Mouse (Mus musculus) spleen, postnatal 14 days (tissue): Measurements from ENCODE around the gene Zfp472.
A peak's percentile ranks its signal among the peaks of the same experiment; 100 is the strongest.

Source experiments
- DNase-seq, 2 experiments: peaks; one replicate each; pipeline ENCODE4 v3.0.0; 2021 to 2022; ENCODE audit warnings: low spot score in 2 of 2

The Zfp472 gene

DNA sequence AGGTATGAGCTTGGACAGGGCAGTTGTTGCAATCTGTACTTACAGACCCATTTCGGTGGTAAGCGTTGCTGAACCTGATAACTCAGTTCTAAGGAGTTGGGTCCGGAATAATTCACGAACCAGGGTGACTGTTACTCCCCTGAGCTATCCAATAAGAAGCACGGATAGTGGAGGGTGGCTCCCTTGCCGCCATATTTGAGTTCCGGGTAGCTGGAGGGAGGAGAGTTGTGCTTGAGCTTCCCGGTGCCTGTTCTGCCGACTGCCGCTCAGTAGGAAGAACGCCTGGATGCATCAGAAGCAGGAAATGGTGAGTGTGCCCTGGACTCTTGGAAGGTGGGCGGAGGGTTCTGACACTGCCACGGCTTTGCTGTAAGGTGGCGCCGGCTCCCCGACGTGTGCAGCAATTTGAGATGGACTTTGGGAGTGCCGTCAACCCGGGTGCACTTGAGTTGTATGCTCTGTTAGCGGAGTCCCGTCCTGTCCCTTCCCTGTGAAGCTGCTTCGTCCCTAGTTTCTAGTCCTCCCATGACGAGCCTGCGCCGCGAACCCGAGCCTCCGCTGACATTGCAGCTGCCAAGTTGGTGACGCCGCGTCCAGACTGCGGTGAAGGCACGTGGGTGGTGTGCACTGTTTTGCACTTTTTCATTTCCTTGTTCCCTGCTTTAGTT is at the start of gene Zfp472:
Zfp472 (plus strand) TSS at position 192 of the 668 bp plus-strand sequence.
- DNase-seq: peak; percentile 69 to 83

GRCm38 (mm10) chr17:32916075-32916474 is 49.5 kb upstream of the Zfp472 start:
- no peak for DNase-seq

DNA sequence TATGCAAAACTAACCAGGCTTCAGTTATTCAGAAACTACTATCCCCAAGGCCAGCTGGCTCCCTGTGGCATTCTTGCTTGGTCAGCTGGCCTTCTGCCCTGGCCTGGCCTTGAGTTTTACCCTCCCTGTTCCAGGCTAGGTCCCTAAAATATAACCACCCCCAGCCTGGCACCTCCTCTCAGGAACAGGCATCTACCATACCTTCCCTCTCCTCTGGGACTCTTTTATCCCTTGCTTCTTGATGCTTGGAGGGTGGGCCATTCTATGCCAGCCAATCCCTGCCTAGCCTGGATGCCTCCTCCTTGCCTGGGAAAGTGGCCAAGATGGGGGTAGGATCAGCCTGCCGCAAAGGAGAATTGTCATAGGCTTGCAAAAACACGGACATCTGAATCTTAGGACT is 48.5 kb upstream of the Zfp472 start, which contains the start of gene Cyp4f14:
Cyp4f14 (minus strand) TSS at position 212 of the 400 bp plus-strand sequence.
- DNase-seq: no peak

DNA sequence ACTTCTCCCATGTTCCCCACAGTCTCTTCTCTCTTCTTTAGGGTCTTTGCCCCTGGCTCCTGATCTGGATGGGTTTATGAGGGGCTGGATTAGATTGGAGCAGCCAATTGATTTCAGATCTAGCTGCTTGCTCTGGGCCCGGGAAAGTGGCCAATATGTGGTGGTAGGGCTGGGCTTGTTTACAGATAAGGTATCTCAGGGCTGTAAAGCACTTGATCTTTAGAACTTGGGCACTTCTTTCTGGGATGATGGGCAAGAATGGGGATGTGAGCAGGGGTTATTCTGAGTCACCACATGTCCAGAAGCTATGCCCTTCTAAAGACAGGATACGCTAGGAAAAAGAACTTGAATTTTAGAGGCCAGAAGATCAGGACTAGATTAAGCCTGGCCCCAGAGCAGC is 46.5 kb upstream of the Zfp472 start:
- no peak for DNase-seq

DNA sequence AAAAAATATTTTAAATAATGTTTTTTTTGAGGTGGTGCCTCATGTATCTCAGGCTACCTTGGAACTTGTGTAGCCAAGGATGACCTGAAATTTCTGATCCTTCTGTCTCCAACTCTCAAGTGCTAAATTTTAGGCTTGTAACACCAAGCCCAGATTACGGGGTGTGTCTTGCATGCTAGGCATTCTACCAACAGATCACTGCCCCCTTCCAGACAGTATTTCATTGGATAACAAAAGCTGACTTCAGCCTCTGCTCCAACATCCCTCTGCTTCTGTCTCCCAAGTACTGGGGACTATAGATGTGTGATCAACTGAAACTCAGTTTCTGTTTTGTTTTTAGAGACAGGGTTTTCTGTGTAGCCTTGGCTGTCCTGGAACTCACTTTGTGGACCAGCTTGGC is 41.9 kb upstream of the Zfp472 start:
- no peak for DNase-seq

DNA sequence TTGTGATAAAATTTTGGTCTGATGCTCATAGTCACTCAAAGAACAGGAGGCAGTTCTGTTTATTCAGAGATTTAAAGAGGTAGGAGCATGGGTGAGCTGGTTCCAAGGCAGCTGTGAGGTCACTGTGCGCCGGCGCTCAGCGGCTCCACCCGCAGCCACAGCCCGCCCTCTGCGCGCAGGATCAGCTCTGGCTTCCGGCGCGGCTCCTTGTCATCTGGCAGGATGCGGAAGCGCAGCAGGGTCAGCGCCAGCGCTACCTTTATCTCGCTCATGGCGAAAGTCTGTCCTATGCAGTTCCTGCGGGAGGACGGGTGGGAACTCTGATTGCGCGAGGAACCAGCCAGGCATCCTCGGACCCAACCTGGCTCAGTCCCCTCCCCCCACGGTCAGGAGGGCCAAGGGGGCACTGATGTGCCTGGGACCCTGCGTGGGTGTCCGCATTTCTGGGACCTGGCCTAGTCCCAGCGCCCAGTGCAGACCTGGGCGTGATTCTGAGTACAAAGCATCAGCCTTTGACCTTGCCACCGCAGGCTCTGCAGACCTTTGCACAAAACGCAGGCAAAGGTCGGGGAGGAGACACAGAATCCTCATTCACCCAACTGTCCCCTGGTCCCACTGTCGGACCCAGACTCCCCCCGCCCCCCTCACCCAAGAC is 40.8 kb upstream of the Zfp472 start:
- peak; percentile 25 to 47 for DNase-seq

- no peak for DNase-seq
Measured at GRCm38 (mm10) chr17:32927803-32928202, 37.8 kb upstream of the Zfp472 start.

DNA sequence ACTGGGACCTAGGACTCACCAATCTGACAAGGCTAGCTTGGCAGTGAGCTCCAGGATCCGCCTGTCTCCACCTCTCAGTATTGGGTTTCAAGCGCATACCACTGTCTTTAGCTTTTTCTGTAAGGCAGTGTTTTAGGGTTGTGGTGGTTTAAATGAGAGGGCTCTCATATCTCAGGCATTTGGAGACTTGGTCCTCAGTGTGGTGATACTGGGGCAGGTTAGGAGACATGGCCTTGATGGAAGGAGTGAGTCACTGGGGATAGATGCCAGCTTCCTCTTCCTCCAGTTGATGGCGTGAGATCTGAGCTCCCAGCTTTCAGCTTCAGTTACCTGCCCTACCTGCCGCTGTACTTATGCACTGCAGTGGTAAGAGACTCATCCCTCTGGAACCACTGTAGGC is 25.8 kb upstream of the Zfp472 start:
- no peak for DNase-seq

DNA sequence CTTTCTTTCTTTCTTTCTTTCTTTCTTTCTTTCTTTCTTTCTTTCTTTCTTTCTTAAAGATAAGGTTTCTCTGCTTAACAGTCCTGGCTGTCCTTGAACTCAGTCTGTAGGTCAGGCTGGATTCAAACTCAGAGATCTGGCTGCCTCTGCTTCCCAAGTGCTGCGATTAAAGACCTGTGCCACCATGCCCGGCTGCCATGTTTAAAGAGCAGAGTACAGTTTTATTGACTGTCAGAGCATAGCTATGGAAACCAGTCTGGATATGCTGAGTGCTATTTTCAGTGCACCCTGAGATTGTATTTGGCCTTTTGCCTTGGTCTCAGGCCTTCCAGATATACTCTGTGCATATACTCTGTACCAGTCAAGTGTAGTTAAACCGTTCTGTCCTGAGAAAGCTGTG is 22.0 kb upstream of the Zfp472 start:
- DNase-seq: no peak

DNA sequence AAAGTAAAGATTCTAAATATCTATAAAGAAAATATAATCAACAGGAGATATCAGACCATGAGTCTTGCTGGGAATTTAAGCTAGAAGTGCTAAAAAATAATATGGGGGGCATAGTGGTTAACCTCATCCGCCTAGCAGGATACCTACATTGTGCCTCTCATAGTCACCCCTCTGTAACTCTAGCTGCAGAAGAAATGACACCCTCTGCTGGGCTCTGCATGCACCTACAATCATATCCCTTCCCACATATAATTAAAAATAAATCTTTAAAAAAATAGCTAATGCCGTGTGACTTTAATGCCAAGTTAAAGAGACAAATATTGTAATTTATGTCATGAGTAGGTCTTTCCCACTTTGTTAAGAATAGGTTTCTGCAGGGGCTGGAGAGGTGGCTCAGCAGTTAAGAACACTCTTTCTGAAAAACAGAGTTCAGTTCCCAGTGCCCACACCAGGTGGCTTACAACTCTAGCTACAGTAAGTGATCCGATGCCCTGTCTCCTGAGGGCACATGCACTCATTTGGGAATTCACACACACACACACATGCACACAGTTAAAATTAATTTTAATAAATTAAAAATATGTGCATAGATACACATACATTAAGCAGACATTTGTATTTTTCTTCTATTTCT is 21.1 kb upstream of the Zfp472 start:
- no peak for DNase-seq

DNA sequence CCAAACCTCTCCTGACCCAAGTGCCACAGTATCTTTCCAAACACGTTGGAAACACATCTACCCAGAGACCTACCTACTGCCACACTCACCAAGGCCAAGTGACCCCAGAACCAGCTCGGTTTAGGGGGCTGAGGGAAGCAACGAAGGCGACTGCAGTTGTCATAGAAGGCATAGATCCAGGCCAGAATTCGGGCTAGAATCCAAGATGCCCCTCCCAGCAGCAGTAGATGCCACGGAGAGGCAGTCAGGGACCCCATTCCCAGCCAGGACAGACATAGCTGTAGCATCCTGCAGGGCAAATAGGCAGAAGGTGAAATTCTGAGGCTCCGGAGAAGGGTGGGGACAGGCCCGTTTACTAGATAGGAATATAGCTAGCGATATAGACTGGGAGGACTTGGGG is 18.9 kb upstream of the Zfp472 start:
- no peak for DNase-seq

GRCm38 (mm10) chr17:32947215-32947914 is 18.2 kb upstream of the Zfp472 start, which contains the start of gene Cyp4f13:
TSS of gene Cyp4f13 (minus strand) at chr17:32947402.
- DNase-seq: peak; percentile 86 to 88

GRCm38 (mm10) chr17:32950136-32950535 is 15.5 kb upstream of the Zfp472 start:
- no peak for DNase-seq

- DNase-seq: no peak
Measured at GRCm38 (mm10) chr17:32951006-32951405, 14.6 kb upstream of the Zfp472 start.

DNA sequence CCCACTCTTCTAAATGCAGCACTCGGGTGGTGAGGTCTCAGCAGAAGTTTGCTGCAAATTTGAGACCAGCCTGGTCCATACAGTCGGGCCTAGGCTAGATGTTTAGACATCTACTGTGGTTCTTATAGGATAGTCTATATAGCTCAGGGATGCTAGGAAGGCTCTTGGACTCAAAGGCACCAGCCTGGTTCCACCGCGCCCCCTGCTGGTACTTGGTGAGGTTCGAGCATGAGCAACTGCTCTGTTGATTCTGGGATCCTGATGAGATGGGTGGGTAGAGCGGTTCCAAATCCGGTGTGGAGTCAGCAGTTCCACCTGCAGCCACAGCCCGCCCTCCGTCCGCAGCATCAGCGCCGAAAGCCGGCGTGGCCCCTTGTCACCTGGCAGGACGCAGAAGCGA is 14.2 kb upstream of the Zfp472 start:
- peak; percentile 46 to 70 for DNase-seq

DNA sequence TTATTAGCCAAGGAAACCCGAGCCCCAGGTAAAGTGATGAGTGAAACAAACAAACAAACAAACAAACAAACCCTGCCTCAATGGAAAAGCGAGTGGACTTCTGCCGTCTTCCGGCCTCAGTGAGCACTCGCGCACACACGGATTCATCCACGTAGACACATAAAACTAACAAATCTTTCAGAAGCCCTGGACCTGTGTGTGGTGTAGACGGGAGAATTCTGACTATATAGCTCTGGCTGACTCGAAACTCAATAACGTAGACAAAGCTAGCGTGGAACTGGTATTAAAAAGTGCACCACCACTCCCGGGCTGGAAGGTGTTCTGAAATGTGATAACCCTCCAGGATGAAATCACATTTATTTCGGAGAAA is 376 bp upstream of the Zfp472 start:
- no peak for DNase-seq

DNA sequence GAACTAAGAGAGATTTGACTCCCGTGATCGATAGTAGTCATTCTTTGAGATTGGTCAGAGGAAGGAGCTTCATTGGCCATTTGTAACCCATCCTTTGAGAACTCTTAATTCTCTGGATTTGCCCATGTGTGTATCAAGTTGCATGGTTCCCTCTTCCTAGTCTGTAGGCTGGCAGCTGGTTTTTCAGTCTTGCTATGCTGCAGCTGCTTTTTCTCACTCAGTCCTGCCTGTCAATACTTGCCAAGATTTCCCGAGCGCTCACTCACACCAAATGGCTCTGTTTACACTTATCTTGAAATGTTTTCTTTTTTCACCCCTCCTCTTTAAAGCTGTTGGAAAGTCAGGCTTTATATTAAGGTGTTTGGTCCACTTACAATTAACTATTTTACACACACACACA is 15.7 kb downstream of the Zfp472 start:
- DNase-seq: no peak

DNA sequence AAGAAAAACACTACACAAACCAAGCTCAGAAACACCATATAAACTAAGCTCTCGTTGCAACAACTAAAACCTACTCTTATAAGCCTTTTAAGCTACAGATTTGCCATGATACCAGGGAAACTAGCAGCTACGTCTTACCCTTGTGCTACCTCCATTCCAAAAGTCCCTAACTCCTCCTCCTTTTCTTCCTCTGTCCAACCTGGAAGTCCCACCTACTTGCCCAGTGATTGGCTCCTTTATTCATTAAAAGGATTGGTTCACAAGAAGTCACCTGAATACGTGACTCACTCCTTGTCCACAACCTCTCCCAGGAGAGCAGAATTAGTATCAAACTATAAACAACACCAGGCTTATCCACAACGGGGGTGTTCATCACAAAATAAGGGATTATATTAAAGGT is 20.7 kb downstream of the Zfp472 start:
- no peak for DNase-seq

- peak in 1 of 2 experiments; percentile 20 for DNase-seq
Measured at GRCm38 (mm10) chr17:32991965-32992698, 26.5 kb downstream of the Zfp472 start.

- DNase-seq: peak; percentile 44 to 67
Measured at GRCm38 (mm10) chr17:32992699-32993474, 27.3 kb downstream of the Zfp472 start, which contains the start of gene Zfp952. TSS of gene Zfp952 (plus strand) at chr17:32993129.

DNA sequence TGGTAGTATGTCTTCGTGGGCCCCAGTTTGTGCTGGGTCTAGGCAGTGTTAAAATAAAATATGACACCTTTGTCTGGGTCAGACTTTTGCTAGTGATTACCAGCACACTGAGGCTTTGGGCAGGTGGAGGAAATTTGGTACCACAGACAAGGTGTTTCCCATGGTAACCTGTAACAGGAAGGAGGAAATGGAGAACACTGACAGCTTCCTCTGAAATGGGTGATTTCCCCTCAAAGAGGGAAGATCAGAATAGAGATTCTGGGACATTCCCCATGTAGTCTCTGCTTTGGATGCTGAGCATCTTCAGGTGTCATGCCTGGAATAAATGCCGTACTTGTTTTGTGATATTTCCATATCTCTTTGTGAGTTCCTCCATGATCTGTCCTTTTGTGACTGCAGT is 32.9 kb downstream of the Zfp472 start:
- DNase-seq: no peak
